Mouse (Mus musculus) ovary, postnatal 14 days (tissue): Measurements from ENCODE around the gene Pam16.

Source experiments
- DNase-seq: peaks from one replicate; pipeline ENCODE4 v3.0.0; 2022; ENCODE audit warnings: low spot score

The Pam16 gene

DNA sequence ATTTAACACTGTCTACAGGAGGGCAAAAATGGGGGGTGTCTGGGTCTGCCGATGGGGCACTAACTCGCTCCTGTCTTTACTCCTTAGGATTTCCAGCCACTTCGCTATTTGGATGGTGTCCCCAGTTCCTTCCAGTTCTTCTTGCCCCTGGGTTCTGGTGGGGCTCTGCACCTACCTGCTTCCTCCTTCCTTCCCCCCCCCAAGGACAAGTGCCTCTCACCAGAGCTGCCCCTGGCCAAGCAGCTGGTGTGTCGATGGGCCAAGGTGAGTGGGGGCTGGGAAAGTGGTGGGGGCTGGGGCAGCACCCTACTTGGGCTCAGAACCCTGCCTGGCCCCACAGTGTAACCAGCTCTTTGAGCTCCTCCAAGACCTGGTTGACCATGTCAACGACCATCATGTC lies 13.6 kb downstream of the Pam16 start:
- DNase-seq: no peak

DNA sequence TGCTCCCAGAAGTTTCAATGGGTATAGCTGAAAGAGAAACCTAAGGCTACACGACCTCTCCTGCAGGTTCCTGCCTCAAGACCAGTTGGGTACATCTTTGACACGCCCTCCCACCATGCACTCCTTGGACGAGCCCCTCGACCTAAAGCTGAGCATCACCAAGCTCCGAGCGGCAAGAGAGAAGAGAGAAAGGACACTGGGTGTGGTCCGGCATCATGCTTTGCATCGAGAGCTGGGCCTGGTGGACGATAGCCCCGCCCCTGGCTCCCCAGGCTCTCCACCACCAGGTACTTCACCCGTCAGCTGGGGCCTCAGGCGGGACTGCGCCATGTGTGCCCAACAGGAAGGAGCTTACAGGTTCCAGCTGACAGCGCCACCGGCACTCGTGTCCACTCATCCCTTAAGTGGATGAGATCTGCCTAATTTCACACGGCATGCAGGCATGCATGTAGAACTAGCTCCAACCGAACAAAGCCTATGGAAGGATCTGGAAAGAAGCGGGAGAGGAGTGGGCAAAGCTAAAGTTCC lies 16.2 kb downstream of the Pam16 start:
- DNase-seq: no peak

DNA sequence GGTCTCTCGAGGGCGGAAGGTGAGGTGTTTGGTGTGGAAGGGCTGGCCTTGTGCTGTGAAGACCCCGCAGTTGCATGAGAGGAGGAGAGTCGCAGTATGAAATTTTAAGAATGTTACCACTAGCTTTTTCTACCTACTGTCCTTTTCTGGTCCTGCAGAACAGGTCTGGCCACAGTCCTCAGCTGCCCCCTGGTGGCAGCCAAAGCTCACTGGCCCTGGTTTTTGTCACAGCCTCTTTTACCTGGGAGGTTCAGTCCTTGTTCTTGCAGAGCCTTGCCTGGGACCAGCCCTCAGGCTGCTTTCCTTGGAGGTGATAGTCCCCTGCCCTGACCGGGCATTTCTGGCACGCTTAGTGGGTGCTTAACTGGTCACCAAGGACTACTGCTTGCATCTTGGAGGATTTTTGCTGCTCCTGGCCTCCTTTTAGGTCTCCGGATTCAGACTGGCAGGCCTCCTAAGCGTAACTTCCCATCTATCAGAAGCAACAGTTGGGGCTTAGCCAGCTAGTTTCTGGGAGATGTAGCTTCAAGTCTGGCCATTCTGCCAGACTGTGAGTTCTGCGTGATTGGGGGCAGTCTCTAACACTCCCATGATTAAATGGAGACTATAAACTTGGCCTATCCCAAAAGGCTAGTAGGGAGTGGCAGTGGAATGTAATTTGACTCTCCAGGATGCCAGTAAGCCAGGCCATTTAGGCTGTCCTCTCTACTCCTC lies 16.8 kb downstream of the Pam16 start:
- DNase-seq: peak; percentile 82

DNA sequence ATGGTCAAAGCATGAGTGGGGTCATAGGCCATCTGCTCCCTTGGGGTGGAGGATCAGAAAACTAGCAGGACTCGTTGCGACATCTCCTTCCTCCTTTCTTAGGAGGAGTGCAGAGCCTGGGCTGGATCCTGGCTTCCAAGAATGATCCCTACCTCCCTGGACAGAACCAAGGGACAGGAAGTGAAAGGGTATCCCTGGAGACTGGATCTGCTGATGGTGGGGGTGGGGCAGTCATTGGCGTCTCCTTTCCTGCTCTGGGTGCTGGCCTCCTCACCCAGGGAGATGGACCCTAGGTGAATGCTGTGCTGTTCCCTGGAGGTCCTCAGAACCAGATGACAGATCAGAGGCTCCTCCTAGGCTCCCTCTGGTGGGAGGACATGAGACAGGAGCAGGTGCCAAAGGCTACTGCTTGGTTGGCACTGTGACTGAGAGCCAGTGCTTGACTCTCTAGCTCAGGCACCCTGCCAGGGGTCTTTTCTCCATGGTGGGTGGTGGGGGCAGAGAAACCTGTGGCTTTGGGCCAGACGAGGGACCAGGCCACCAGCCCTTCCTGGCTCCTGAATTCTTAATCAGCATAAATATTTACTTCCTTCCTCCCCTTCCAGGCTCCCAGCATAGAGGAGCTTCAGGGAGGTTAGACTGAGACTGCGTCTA lies 18.2 kb downstream of the Pam16 start:
- DNase-seq: no peak

DNA sequence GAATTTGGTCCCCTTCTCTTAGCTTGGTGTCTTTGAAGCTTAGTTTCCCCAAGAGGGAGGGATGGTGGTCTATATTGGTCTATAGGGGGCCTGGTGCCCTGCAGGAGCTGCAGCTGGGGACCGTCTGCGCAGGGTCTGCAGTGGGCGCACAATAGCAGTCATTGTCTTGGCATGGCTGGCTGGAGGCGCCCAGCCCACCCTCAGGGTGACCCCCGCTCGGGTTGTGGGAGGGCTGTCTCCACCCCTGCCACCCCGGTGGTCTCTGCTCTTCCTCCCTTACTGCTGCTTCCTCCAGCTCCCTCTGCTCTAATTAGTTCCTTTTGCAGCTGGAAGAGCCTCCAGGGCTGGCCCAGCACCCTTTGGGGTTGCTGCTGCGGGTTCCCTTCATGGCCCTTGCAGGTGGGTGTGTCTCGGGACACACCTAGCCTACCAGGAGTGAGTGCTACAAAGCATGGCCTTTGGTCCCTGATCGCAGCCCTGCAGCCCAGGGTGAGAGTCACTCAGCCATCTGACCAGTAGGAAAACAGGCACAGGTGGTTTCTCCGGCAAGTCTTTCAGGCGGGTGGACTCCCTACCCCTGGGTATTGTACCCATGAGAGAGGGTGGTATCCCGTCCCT lies 19.2 kb downstream of the Pam16 start:
- no peak for DNase-seq

- no peak for DNase-seq
Observed at GRCm38 (mm10) chr16:4604293-4604837, 20.4 kb downstream of the Pam16 start.

GRCm38 (mm10) chr16:4603453-4603837 lies 21.3 kb downstream of the Pam16 start:
- DNase-seq: no peak

DNA sequence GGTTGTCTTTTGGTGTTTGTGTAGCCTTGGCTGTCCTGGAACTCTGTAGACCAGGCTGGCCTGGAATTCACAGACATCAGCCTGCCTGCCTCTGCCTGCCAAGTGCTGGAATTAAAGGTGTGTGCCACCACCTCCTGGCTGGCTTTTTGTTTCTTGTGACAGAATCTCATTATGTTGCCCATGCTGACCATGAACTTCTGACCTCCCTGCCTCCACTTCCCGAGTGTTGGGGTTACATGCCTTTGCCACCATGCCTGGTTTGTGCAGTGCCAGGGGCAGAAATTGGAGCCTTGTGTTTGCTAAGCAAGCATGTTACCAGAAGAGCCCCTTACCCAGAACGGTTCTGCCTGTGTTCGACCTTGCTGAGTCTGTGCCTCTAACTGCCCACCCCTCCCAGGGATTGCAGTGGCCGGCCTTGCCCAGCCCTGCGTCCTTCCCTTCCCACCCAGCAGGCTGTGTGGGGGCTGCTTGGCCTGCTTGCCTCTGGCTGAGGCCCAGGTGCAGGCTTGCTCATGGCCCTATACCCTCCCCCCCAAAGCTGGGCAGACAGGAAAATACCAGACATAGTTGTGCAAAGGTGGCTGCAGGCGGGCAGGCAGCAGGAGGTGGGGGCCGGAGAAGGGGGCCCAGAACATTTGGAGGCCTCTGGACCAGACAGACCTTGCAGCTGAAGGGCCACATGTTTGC lies 21.9 kb downstream of the Pam16 start:
- DNase-seq: no peak

DNA sequence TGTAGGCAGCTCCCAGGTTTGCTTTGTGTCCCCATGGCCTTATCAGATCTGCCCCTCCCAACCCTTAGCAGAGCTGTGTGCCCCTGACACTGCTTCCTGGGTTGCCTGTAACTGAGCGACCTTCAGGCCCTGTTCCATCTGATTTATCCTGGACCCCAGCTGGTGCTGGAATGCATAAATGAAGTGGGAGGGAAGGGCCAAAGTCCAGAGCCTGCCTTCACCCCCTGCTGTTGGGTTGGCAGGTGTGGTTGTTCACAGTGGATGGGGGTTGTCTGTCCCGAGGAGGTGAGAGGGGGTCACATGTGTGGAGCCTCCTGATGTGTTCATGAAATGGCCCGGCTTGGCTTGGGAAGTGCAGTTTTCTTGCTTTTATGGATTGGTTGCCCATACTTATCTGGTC lies 22.6 kb downstream of the Pam16 start:
- DNase-seq: no peak

- DNase-seq: no peak
Observed at GRCm38 (mm10) chr16:4600701-4601310, 24.0 kb downstream of the Pam16 start.

DNA sequence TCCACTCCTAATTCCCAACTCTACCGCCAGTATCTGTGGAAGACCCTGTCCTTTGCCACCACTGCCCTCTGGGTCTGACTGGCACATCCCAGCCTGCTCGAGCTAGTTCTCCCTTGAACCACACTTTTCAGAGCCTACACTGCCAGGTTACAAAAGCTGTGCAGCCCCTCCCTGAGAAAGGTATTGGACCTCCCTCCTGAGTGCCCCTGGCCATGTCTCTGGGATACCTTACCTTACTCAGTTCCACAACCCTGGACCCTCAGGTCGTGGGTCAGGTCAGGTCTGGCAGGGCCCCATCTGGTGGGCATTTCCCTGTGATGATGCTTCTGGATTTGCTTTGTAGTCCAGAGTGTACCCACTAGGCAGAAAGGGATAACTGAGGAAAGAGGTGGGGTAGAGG lies 25.2 kb downstream of the Pam16 start:
- DNase-seq: no peak

DNA sequence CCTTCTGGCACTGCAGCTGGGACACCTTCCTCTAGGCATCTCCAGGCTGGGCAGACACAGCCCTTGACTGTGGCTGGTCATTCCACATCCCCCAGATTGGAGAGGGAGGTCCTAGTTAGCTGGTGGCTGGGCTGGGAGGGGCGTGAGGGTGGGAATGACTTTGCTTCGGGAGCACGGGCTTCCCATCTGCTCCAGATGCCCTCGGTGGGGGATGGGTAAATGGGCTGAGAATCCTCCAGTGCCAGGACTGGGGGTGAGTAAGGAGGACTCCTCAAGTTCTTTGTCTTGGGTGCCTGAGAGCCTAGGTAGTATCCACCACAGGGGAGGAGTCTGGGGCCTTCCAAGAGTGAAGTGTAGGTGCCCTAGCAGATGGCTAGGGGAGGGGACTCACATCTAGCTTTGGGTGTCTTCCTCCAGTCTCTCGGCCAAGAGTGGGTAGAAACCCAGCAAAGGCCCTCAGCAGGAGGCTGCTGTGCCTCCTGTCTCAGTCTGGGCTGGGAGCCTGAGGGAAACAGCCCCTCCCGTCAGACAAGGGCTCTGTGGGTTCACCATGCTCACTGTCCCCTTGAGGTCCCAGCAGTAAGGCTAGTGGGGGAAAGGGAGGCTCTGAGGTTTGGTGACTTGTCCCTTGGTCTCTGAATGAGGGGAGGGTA lies 25.8 kb downstream of the Pam16 start:
- no peak for DNase-seq

DNA sequence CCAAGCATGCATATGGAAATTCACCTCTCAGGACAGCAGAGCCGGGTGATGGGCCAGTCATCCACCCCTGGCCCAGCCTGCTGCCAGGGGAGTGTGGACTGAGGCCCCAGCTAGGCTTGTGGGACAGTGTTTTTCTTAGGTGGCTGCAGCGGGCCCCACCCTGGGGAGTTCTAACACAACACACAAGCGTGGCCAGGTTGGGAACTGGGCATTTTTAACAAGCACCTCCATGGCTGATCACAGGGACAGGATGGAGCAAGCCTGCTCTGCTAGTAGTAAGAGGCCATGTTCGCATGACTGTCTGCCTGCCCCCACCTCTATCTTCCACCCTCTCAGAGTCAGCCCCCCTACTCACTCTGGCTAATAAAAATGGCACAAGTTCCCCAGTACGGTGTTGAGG lies 26.7 kb downstream of the Pam16 start:
- DNase-seq: no peak

- no peak for DNase-seq
Observed at GRCm38 (mm10) chr16:4597296-4597695, 27.5 kb downstream of the Pam16 start.

- DNase-seq: no peak
Observed at GRCm38 (mm10) chr16:4596836-4597235, 28.0 kb downstream of the Pam16 start.

DNA sequence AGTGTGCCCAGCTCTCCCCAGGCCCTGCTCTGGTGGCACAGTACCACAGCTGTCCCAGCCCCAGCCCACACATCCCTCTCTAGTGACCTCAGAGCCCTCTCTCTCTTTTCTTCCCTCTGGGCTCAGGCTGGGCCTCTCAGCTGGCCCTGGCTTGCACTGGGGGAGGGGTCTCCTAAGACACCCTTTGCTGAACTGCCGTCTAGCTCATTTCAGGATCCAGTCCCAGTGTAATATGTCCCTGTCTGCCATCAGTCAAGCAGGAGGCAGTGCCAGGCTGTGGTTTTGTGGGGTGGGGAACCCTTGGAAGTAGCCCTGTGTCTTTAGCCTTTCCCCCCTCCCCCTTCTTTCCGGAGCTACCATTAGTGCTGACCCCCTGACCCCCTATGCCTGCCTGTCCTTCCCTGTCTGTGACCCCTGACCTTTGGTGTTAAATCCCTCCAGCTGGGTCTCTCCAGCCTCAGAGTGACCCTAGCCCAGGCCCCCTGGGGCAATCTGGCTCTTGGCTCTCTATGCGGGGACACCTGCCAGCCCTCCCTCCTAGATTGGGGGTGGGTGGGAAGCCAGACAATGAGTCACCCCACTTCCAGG lies 28.6 kb downstream of the Pam16 start:
- no peak for DNase-seq

- DNase-seq: no peak
Observed at GRCm38 (mm10) chr16:4595527-4595963, 29.2 kb downstream of the Pam16 start.

- no peak for DNase-seq
Observed at GRCm38 (mm10) chr16:4594814-4595526, 29.8 kb downstream of the Pam16 start.

DNA sequence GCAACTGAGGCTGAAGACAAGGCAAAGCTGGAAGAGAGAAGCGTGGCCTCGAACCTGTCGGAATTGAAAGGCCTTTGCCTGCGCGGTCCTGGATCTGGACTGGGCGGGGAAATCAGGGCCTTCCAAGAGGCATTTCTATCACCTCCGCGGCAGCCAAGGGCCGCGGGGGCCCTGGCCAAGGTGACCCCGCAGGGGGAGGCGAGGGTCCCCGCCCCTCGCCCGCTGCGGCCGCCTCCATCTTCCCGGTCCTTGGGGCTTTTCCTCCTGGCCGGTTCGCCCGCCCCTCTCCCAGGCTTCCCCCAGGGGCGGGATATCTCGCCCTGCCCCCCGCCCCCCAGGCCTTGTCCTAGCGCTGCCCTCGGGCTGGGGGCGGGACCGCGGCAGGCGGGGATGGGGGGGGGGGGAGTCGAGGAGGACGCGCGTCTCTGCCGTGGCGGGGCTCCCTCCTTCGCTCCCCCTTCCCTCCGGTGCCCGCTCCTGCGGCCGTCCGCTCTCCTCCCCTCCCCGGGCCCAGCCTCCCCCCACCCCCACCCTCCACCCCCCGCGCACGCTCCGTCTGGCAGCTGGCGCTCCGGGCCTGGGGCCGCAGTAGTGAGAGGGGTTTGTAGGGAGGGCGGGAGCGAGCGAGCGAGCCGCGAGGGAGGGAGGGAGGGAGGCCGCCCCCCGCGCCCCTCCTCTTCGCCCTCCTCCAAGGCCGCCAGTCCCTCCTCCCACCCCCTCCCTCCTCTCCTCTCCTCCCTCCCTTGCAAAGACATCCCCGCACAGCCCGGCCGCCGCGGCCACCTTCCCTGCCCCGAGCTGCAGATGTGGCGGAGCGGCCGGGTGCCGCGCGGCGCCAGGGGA lies 30.6 kb downstream of the Pam16 start, which contains the start of gene Glis2:
Gene Glis2 (plus strand): TSS at position 743 of the 843 bp plus-strand sequence.
- DNase-seq: no peak
